Mouse (Mus musculus) heart, postnatal 14 days (tissue): Measurements from ENCODE around the gene Cisd1. TPM values are rescaled to one million over a fixed set of nuclear protein-coding genes. Genes with fewer than 3 reads are reported as not detected.

ENCODE experiments used
- DNase-seq, 2 experiments: peaks; one replicate each; pipeline ENCODE4 v3.0.0; 2021 to 2022
- intact Hi-C: fragments of 180-260 bp; cut with DNase I; formaldehyde crosslinking; loops from one replicate; pipeline ENCODE4 v1.15.1; 2025
- total RNA-seq, 2 experiments: library from RNA; stranded (reverse); gene quantifications; 2 replicates each; pipeline ENCODE4 v1.2.3; 2021

The Cisd1 gene
- total RNA-seq, 2 experiments from 2014 or later, result 271 to 276 TPM

- DNase-seq, result no peak
- intact Hi-C loops, result no loop called here
These were observed 6.5 kb upstream of the Cisd1 start for GRCm38 (mm10) chr10:71351301-71351700.

- DNase-seq, result no peak
- intact Hi-C loops, result no loop called here
These were observed 4.5 kb upstream of the Cisd1 start for GRCm38 (mm10) chr10:71349290-71349689.

- intact Hi-C loops, result no loop called here
- peak; percentile 18 to 20 for DNase-seq
These were observed 4.0 kb upstream of the Cisd1 start for GRCm38 (mm10) chr10:71348637-71349280.

GRCm38 (mm10) chr10:71347964-71348636, 3.3 kb upstream of the Cisd1 start:
- peak; percentile 53 to 58 for DNase-seq
- intact Hi-C loops, result no loop called here

GRCm38 (mm10) chr10:71347509-71347949, 2.8 kb upstream of the Cisd1 start, which contains the start of gene Ipmk:
Gene Ipmk, plus strand, starts transcription at chr10:71347763.
- peak; percentile 100 for DNase-seq
- intact Hi-C loops, result no loop called here

- no peak for DNase-seq
These were observed 2.2 kb upstream of the Cisd1 start for GRCm38 (mm10) chr10:71346722-71347508.

GRCm38 (mm10) chr10:71346106-71346505, 1.4 kb upstream of the Cisd1 start:
- no peak for DNase-seq
- intact Hi-C loops, result no loop called here

More at GRCm38 (mm10) chr10:71346722-71347508, 2.2 kb upstream of the Cisd1 start:
- intact Hi-C loops, result no loop called here

GRCm38 (mm10) chr10:71343567-71344265, 1.0 kb downstream of the Cisd1 start:
- intact Hi-C loops, result no loop called here
- DNase-seq, result no peak

GRCm38 (mm10) chr10:71343130-71343529, 1.6 kb downstream of the Cisd1 start:
- intact Hi-C loops, result no loop called here
- DNase-seq, result no peak

GRCm38 (mm10) chr10:71342030-71342805, 2.5 kb downstream of the Cisd1 start:
- no peak for DNase-seq
- intact Hi-C loops, result no loop called here

GRCm38 (mm10) chr10:71341290-71341689, 3.5 kb downstream of the Cisd1 start:
- no peak for DNase-seq
- intact Hi-C loops, result no loop called here

- intact Hi-C loops, result no loop called here
These were observed 4.6 kb downstream of the Cisd1 start for GRCm38 (mm10) chr10:71340195-71340594.

GRCm38 (mm10) chr10:71339463-71339862, 5.3 kb downstream of the Cisd1 start:
- DNase-seq, result no peak
- intact Hi-C loops, result no loop called here

More at GRCm38 (mm10) chr10:71340195-71340594, 4.6 kb downstream of the Cisd1 start:
- DNase-seq, result no peak

GRCm38 (mm10) chr10:71338156-71338905, 6.4 kb downstream of the Cisd1 start:
- DNase-seq, result no peak
- intact Hi-C loops, result no loop called here

GRCm38 (mm10) chr10:71337733-71338132, 7.0 kb downstream of the Cisd1 start:
- intact Hi-C loops, result no loop called here
- no peak for DNase-seq

GRCm38 (mm10) chr10:71332859-71333258, 11.9 kb downstream of the Cisd1 start:
- DNase-seq, result no peak

GRCm38 (mm10) chr10:71332376-71332775, 12.4 kb downstream of the Cisd1 start:
- intact Hi-C loops, result no loop called here

More at GRCm38 (mm10) chr10:71332859-71333258, 11.9 kb downstream of the Cisd1 start:
- intact Hi-C loops, result no loop called here

GRCm38 (mm10) chr10:71331908-71332307, 12.8 kb downstream of the Cisd1 start:
- intact Hi-C loops, result no loop called here
- no peak for DNase-seq

More at GRCm38 (mm10) chr10:71332376-71332775, 12.4 kb downstream of the Cisd1 start:
- no peak for DNase-seq

GRCm38 (mm10) chr10:71330070-71330469, 14.7 kb downstream of the Cisd1 start:
- intact Hi-C loops, result no loop called here
- DNase-seq, result no peak
